In genomic region chr1:90203783-90204690, GRCm38 (mm10) we compare ENCODE assay signal across 7 mouse cellular contexts. TPM values are rescaled to one million over a fixed set of nuclear protein-coding genes. Genes with fewer than 3 reads are reported as not detected.
DNase-seq lines count a peak whose midpoint lies in the region; ATAC-seq and TF ChIP-seq lines count a peak whose summit lies in the region.

Ackr3 (plus strand) TSS chr1:90203980.

- peak within 1 kb of the TSS; percentile 72 for H3K9ac ChIP-seq in kidney, embryonic 14.5 days (ENCODE audit: low read depth, low read length)
- peak within 1 kb of the TSS; percentile 85 for H3K9ac ChIP-seq in limb, embryonic 13.5 days
- peak within 1 kb of the TSS; percentile 51 for H3K9ac ChIP-seq in midbrain, embryonic 15.5 days

- peak; percentile 77 for TF ChIP-seq CTCF in brain, embryonic 14.5 days (IDR thresholded peaks at IDR 0.05; ENCODE audit: borderline replicate concordance, extremely low read depth, insufficient read depth, insufficient read length)

- peak within 1 kb of the TSS; percentile 3 for H3K4me3 ChIP-seq in erythroblast, embryonic 14.5 days (replicated peaks)
- H3K4me3 ChIP-seq in heart, embryonic 10.5 days = peak within 1 kb of the TSS; percentile 67
- H3K4me3 ChIP-seq in kidney, embryonic 14.5 days (ENCODE audit: low read length) = peak within 1 kb of the TSS; percentile 58
- peak within 1 kb of the TSS; percentile 71 for H3K4me3 ChIP-seq in limb, embryonic 13.5 days
- peak within 1 kb of the TSS; percentile 43 for H3K4me3 ChIP-seq in midbrain, embryonic 15.5 days

- no peaks in the 10 kb centered on the region for H3K36me3 ChIP-seq in erythroblast, embryonic 14.5 days (ENCODE audit: control insufficient read depth)
- H3K36me3 ChIP-seq in heart, embryonic 10.5 days = no peaks in the 10 kb centered on the region
- no peaks in the 10 kb centered on the region for H3K36me3 ChIP-seq in kidney, embryonic 14.5 days (ENCODE audit: control insufficient read depth, insufficient read depth, low read length)
- H3K36me3 ChIP-seq in limb, embryonic 13.5 days = no peaks in the 10 kb centered on the region
- no peaks in the 10 kb centered on the region for H3K36me3 ChIP-seq in midbrain, embryonic 15.5 days (replicated peaks)

- TF ChIP-seq POLR2A in brain, embryonic 14.5 days (IDR thresholded peaks at IDR 0.05; ENCODE audit: borderline replicate concordance, extremely low read depth, insufficient read depth, insufficient read length, poor library complexity, severe bottlenecking) = peak; percentile 66; the same call in 1 of the 2 replicates

- DNase-seq in brain, embryonic 14.5 days (ENCODE audit: low read depth) = peak; percentile 95
- peak; percentile 95 for DNase-seq in heart, embryonic 10.5 days (ENCODE audit: low spot score)
- peak; percentile 53 to 76 for DNase-seq in spleen, postnatal 4 days (ENCODE audit: low spot score in 2 of 2)

- peak; percentile 80 for ATAC-seq in kidney, embryonic 14.5 days (ENCODE audit: low FRiP score, low TSS enrichment)
- ATAC-seq in limb, embryonic 13.5 days (ENCODE audit: low FRiP score, low read depth) = peak; percentile 82
- ATAC-seq in midbrain, embryonic 15.5 days (replicated peaks) = peak; percentile 79

- H3K4me1 ChIP-seq in erythroblast, embryonic 14.5 days (ENCODE audit: control insufficient read depth) = no peaks in the 10 kb centered on the region
- H3K4me1 ChIP-seq in heart, embryonic 10.5 days = peaks cover 66% of the 10 kb centered on the region
- peaks cover 43% of the 10 kb centered on the region for H3K4me1 ChIP-seq in kidney, embryonic 14.5 days (ENCODE audit: control insufficient read depth, insufficient read depth, low read length)
- H3K4me1 ChIP-seq in limb, embryonic 13.5 days = peaks cover 56% of the 10 kb centered on the region
- peaks cover 62% of the 10 kb centered on the region for H3K4me1 ChIP-seq in midbrain, embryonic 15.5 days

- H3K4me2 ChIP-seq in kidney, embryonic 14.5 days (replicated peaks; ENCODE audit: low read depth, low read length) = peak within 1 kb of the TSS; percentile 59
- H3K4me2 ChIP-seq in limb, embryonic 13.5 days (replicated peaks) = peak within 1 kb of the TSS; percentile 66
- H3K4me2 ChIP-seq in midbrain, embryonic 15.5 days = peak within 1 kb of the TSS; percentile 58

- H3K9me3 ChIP-seq in erythroblast, embryonic 14.5 days (ENCODE audit: control insufficient read depth, low read length) = no peaks in the 10 kb centered on the region
- H3K9me3 ChIP-seq in heart, embryonic 10.5 days = no peaks in the 10 kb centered on the region
- no peaks in the 10 kb centered on the region for H3K9me3 ChIP-seq in kidney, embryonic 14.5 days (ENCODE audit: control insufficient read depth, low read length)
- H3K9me3 ChIP-seq in limb, embryonic 13.5 days = no peaks in the 10 kb centered on the region
- H3K9me3 ChIP-seq in midbrain, embryonic 15.5 days = no peaks in the 10 kb centered on the region

- H3K27me3 ChIP-seq in erythroblast, embryonic 14.5 days (ENCODE audit: control insufficient read depth) = peaks cover 76% of the 10 kb centered on the region
- peaks cover 32% of the 10 kb centered on the region for H3K27me3 ChIP-seq in heart, embryonic 10.5 days (ENCODE audit: insufficient read depth, poor library complexity, severe bottlenecking)
- H3K27me3 ChIP-seq in kidney, embryonic 14.5 days (ENCODE audit: control insufficient read depth, insufficient read depth, low read length) = no peaks in the 10 kb centered on the region
- H3K27me3 ChIP-seq in limb, embryonic 13.5 days = peaks cover 31% of the 10 kb centered on the region
- H3K27me3 ChIP-seq in midbrain, embryonic 15.5 days (replicated peaks) = peaks cover 21% of the 10 kb centered on the region; the same call in 1 of the 2 replicates

- 3% methylated on average over 19 of the region's 19 CpGs for WGBS in heart, embryonic 10.5 days
- WGBS in kidney, embryonic 14.5 days = 1% methylated on average over 19 of the region's 19 CpGs
- WGBS in limb, embryonic 13.5 days = 2% methylated on average over 19 of the region's 19 CpGs
- under 1% methylated on average over 19 of the region's 19 CpGs for WGBS in midbrain, embryonic 15.5 days

- peak within 1 kb of the TSS; percentile 85 for H3K27ac ChIP-seq in heart, embryonic 10.5 days
- peak within 1 kb of the TSS; percentile 68 for H3K27ac ChIP-seq in kidney, embryonic 14.5 days (ENCODE audit: low read depth, low read length)
- H3K27ac ChIP-seq in limb, embryonic 13.5 days = peak within 1 kb of the TSS; percentile 81
- H3K27ac ChIP-seq in midbrain, embryonic 15.5 days = peak within 1 kb of the TSS; percentile 73

RNA-seq across cellular contexts. Expression of gene Ackr3, which starts in this region (rescaled TPM):
- polyA plus RNA-seq in brain, embryonic 14.5 days (2012; rRNA removed) = 37.6 and 76.2 TPM in 2 replicates
- polyA plus RNA-seq in erythroblast, embryonic 14.5 days (2012) = not detected in 2 replicates
- 24.7 and 25.5 TPM in 2 replicates for polyA plus RNA-seq in heart, embryonic 10.5 days (2016; fragmentation: Nextera tagmentation; extraction: Ambion mirVana)
- polyA plus RNA-seq in kidney, embryonic 14.5 days (2014; fragmentation: Nextera tagmentation; extraction: Ambion mirVana) = 50.5 and 56.4 TPM in 2 replicates
- 40.5 and 41.7 TPM in 2 replicates for polyA plus RNA-seq in limb, embryonic 13.5 days (2015; fragmentation: Nextera tagmentation; extraction: Ambion mirVana)
- 11.3 and 11.4 TPM in 2 replicates for polyA plus RNA-seq in midbrain, embryonic 15.5 days (2015; fragmentation: Nextera tagmentation; extraction: Ambion mirVana)

Comparison
In these comparisons a context has a peak if more than half of its experiments do, and no peak if none do; other contexts are left out.
1. Peak in every context shown above with its lines: DNase-seq, ATAC-seq, H3K4me3 ChIP-seq and H3K27ac ChIP-seq.
2. RNA of gene Ackr3 (polyA plus RNA-seq): 50.5 to 56.4 TPM in kidney, embryonic 14.5 days, 40.5 to 41.7 TPM in limb, embryonic 13.5 days, 37.6 to 76.2 TPM in brain, embryonic 14.5 days, 24.7 to 25.5 TPM in heart, embryonic 10.5 days and 11.3 to 11.4 TPM in midbrain, embryonic 15.5 days; not detected in erythroblast, embryonic 14.5 days; every median in the first group is over 10 times any median in the second.
3. H3K4me3 ChIP-seq: peak in every context shown above with its lines; median percentile 71 in limb, embryonic 13.5 days; 67 in heart, embryonic 10.5 days; 58 in kidney, embryonic 14.5 days; 43 in midbrain, embryonic 15.5 days; 3 in erythroblast, embryonic 14.5 days.